Mouse (Mus musculus): Measurements from ENCODE around the gene B3galt6.

The B3galt6 gene

DNA sequence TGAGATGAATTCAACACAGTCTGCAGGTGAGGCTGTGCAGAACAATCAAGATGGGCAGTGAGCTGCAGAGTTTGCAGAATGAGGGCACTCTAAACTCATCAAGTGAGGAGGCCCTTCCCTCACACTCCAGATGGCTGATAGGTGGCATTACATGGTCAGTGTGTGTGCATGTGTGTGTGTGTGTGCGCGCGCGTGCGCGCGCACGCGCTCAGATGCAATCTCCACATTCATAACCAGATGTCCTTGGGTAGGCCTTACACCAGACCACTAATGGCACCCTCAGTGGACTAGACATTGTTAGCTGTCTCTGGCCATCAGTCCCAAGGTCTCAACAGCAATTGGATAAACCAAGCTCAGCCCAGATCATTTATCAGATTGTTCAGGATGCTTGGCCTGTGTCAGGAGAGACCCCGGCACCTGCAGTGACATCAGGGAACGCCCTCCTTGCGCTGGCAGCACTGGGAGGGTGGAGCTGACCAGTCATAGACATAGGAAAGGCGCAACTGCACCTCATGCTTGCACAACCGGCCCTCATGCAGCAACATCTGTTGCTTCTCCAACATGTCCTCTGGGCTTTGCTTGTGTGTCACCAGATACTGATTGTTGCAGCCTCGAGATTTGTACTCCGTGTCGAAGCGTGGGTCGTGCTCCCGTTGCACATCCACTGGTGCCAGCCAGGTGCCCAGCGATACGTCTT, 1.1 kb downstream of the B3galt6 start:
- no peak for DNase-seq (ENCODE audit: low spot score)

DNA sequence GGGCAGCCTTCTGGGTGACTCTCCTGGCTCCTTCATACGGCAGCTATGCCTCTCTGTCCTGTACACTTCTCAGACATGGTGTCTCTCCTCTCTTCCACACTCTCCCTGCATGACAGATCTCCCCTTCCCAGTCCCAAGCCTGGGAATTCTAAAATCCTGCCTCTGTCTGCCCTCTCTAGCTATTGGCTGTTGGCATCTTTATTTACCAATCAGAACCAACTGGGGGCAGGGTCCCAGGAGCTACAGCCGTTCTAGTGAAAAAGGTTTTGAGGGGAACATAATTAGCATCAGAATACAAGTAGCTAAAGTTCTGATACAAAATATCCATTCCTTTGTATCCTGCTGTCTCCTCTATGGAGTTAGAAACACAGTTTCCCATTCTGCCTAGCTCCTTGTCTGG, 8.7 kb downstream of the B3galt6 start:
- DNase-seq (ENCODE audit: low spot score) = no peak

DNA sequence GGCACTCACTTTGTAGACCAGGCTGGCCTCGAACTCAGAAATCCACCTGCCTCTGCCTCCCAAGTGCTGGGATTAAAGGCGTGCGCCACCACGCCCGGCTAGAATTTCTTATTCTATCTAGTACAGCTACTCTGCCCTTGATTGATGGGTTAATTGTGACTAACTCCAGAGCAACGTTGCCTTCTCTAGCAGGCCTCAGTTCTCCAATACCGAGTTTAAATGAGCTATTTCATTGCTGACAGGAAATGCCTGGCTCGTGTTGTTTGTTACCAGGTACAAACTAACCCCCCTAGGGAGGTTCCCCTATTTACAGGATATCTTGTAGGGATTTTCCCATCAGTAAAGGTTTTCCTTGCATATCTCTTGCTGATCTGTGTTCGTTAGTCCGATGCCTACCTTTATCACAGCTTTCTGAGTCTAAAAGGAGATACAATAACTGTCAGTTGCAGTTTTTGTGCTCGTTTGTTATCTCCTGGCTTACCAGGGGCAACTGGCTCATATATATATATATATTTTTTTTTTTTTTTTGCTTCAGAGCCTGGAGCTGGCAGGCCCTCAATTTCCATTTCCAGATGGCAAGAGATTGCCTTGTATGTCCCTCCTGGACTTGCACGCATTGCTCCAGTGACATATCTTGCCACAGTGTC, 10.9 kb downstream of the B3galt6 start:
- DNase-seq (ENCODE audit: low spot score) = no peak

DNA sequence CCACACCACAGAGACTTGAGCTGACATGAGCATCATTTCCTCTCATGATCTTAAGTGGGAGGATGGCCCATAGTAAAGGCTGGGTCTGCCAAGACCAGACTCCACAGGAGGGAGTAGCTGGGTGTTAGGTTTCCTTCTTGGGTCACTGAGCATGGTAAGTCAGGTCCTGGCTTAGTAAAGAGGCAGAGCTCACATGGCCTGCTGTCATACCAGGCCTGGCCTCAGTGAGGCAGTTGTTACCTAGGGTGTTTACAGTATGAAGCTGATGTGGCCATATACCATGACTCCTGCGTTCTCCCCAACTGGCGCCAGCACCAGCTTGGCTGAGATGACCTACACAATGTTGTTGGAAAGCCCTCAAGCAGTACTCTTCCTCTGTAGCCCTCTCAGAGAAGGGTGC, 19.2 kb downstream of the B3galt6 start:
- no peak for DNase-seq (ENCODE audit: low spot score)

DNA sequence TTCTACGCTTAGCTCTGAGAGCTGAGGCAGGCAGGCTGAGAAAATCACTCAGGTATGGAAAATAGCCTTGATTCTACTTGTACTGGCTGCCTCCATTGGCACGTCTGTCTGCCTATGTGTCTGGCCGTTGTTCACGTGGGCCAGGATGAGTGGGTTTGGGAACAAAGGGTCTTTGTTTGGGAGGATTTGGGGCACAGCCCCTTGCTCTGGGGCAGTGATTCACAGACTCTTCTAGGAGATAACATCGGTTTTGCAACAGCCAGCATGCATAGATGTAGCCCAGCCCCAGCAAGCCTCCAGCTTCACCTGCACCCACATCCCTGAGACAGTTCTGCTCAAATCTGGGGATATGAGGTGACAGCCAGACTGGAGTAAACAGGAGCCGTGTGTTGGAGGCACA, 19.8 kb downstream of the B3galt6 start:
- no peak for DNase-seq (ENCODE audit: low spot score)

DNA sequence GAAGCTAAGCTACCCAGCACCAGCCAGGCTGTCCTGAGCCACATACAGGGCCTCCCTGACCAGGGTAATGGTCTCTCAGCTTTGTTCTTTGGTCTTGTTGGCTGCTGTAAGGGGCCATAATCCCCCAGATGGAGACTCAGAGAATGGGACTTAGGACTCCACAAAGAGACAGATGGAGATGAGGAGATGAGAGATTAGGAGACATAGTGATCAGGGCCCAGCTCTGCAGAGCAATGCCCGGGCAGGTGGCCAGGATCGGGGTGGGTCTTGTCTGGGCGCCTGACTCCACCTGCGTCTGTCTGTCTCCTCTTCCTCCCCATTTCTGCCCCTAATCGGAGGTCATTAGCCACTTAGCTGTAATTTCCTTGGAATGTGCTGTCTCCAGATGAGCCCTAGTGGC, 22.2 kb downstream of the B3galt6 start:
- no peak for DNase-seq (ENCODE audit: low spot score)

DNA sequence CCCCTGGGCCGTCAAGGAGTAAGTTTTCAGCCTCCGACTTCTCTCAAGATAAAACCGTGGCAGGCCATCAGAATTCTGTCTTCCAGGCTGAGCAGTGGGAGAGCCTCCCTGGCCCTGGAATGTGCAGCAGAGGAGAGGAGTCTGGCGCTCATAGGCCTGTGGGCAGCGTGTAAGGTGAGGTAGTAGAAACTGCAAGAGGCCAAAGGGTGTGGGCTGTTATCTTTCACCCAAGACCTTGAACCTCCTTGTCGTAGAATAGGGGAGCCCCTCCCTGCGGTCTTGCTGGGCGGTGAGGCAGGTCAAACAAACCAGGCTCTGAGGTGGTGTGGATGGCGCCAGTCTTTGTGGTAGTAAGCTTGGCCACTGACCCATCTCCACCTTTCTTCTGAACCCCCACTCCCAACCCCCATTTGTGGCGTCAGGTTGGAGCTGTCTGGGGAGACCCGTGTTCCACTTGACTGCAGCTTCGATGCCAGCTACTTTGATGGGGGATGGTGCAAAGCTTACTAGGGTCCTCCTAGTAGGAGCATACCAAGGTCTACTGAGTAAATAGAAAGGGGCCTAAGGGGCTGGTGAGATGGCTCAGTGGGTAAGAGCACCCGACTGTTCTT, 23.3 kb downstream of the B3galt6 start:
- no peak for DNase-seq (ENCODE audit: low spot score)

DNA sequence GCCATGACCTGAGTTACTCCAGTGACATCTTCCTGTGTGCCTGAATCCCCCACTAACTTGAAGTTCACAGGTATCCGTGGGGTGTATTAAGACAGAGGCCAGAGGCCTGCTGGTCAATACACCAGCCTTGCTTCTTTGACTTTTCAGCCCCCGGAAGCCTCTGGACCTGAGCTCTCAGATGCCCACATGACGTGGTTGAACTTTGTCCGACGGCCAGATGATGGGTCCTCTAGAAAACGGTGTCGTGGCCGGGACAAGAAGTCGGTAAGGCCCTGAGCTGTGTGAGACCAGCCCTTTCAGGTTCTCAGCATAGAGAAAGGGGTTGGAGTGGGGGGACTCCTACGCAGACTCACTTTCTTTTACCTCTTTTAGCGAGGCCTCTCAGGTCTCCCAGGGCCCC, 28.1 kb downstream of the B3galt6 start:
- DNase-seq (ENCODE audit: low spot score) = no peak

DNA sequence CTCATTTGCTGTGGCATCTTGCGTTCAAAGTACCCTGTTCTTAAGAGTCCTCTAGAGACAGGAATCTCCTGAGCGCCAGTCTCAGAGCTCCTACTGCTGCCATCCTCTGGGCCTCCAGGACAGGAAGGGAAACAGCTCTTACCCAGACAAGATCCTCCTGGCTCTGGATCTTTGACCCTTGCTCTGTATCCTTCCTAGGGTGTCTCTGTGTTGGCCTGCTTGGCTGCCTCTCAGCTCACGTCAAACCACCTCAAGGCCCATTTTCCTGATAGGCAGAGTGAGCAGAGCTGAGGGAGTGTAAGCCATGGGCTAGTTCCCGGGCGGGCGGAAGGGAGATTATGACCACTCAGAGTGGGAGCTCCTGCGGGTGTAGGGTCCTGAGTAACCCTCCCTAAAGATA, 29.3 kb downstream of the B3galt6 start:
- DNase-seq (ENCODE audit: low spot score) = no peak

DNA sequence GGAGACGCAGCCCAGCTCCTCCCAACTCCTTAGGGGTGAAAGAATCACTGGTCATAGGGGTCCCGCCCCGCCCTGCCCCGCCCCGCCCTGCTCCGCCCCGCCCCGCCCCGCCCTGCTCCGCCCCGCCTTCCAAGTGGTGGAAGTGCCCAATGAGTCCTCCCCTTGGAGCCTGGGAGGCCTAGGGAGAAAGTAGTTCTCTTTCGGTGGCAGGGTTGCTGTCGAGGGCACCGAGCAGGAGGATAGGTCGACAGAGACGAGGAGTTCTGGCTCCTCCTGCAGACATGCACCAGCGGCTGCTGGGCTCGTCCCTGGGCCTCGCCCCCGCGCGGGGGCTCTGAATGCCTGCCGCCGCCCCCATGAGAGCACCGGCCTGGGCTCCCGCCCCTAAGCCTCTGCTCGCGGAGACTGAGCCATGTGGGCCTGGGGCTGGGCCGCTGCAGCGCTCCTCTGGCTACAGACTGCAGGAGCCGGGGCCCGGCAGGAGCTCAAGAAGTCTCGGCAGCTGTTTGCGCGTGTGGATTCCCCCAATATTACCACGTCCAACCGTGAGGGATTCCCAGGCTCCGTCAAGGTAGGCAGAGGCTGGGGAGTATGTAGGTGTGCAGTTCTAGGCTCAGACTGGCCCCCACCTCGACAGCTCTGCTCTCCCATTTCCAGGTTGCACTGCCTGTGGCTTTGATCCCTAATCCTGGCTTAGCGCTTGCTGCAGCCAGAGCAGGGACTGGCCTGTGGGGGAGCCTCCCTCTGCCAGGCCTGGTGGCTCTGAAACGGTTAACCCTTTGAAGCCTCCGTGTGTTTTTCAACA, 30.1 kb downstream of the B3galt6 start, which contains the start of gene C1qtnf12:
Gene C1qtnf12 (plus strand): TSS at position 152 of the 805 bp plus-strand sequence.
- peak; percentile 72 for DNase-seq (ENCODE audit: low spot score)

DNA sequence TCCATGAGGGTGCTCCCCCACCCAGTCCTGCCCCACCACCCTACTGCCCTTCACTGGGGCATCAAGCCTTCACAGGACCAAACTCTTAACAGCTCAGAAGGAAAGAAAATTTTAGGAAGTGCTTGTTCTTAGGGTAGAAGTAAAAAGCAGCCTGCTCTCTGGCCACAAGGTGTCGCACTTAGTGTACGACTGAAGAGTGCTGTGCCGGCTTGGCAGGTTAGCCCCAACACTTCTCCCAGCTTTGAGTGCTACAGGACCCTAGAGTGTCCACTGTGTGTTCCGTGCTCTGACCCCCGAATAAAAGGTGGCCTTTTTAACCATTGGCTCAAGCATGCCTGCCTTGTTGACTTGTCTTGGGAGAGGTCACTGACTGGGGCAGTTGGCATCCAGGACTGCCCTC, 33.2 kb downstream of the B3galt6 start:
- DNase-seq (ENCODE audit: low spot score) = peak; percentile 90

DNA sequence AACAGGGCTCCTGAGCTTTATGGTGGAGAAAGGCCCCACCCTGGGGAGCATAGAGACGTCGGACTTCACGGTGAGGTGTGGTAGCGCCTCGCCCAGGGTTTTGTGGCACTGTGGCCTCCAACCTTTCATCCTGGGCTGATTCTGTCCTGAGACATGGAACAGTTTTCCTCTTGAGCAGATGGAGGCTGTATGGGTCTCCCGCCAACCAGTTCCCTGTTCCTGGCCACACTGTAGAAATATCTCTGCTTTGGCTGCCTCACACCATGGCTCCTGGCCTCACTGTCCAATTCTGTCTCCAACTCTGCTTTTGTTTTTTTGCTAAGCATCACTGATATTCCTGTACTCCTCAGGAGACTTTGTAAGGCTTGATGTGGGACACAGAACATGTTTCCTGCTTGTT, 37.0 kb downstream of the B3galt6 start:
- no peak for DNase-seq (ENCODE audit: low spot score)

DNA sequence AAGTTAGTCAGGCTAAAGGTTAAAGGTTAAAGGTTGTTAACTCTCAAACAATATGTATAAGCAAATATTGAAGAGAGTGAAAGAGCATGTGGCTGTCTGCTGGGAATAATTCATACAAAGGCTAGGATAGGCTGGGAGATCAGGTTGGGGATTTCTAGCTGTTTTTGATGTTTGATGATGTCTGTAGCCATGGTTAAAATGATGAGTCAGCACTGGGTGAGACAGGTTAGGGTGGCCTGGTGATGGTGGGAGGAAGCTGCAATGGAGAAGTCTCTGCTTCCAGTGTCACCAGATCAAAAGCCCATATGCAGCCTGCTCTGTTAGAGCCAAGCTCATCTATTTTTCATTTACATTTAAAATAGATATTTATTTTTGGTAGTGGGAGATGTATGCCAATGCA, 45.4 kb downstream of the B3galt6 start:
- no peak for DNase-seq (ENCODE audit: low spot score)

DNA sequence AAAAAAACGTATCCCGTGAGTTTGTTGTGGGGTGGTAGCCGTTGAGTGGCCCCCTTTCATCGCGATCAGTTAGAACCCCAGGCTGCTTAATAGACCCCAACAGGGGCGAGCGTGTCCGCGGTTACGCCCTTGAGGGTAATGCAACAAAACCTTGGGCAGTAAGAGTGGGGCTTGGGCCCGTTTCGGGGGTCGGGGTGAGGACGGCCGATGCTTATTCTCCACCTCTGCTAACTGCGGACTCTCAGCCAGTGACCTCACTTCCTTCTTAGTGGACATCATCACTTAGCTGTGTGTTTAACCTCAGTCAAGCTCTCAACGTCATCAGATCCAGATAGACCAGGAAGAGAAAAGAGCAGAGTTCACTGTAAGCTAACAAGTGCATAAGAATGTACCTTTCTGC, 48.2 kb downstream of the B3galt6 start:
- peak; percentile 27 for DNase-seq (ENCODE audit: low spot score)

DNA sequence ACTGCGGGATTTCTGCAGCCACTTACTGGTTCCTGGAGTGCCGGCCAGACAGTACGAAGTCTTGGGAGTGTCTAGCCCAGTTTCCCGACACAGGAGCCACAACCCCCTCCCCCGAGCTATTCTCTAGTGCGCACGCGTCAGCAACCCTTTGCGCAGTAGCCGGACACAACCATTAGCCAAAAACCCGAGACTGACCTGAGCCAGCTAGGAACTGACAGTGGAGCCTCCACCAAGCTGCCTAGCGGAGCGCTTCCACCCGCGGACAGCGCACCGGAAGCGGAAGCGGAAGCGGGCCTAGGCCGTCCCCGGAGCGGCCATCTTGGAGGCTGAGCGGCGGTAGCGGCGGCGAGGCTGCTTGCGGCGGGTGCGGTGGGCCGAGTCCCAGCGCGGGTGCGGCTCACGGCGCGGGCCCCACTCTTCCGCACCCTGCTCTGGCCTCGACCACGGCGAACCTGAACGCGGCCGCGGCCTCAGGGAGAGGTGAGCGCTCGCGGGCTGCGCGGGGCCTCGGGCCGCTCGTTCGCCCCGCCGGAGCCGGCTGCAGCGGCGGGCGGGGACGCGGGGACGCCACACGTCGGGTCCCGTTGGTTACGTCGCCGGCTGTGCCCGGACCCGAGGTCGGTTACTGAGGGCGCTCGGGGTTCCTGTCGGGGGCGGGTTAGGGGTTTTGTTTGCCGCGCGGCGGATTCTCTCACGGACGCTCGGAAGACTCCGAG, 48.8 kb downstream of the B3galt6 start, which contains the start of gene Ube2j2:
Gene Ube2j2 (plus strand): TSS at position 298 of the 716 bp plus-strand sequence.
- peak; percentile 97 for DNase-seq (ENCODE audit: low spot score)

DNA sequence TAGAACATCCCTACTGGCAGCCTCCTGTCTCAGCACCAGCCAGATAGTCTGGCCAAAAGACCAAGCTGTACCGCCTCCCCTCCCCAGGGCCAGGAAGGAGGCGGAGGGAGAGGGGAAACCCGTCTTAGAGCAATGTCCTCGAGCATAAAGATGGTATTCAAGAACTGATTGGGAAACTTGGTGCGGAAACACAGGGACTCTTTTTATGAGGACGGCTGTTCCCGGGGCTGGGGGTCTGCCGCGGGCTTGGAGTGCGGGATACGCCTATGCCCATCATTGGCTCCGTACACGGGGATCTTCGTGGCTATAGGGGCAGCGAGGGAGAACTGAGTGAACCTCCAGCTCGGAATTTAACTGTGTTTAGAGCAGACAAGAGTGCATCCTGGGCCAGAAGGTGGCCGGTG, 49.4 kb downstream of the B3galt6 start:
- DNase-seq (ENCODE audit: low spot score) = peak; percentile 29

All from embryo, embryonic 10.5 days (tissue).